Mouse (Mus musculus) cerebral cortex, adult 2 months (tissue): ENCODE results near the gene Rbm12.

Experiments used
- WGBS: fragments of 180-500 bp; shearing (Covaris S2); methylation state at CpG from one replicate; pipeline ENCODE4 v1.1.7; 2018; 5-methylcytosine and 5-hydroxymethylcytosine counted together

Rbm12 gene

DNA sequence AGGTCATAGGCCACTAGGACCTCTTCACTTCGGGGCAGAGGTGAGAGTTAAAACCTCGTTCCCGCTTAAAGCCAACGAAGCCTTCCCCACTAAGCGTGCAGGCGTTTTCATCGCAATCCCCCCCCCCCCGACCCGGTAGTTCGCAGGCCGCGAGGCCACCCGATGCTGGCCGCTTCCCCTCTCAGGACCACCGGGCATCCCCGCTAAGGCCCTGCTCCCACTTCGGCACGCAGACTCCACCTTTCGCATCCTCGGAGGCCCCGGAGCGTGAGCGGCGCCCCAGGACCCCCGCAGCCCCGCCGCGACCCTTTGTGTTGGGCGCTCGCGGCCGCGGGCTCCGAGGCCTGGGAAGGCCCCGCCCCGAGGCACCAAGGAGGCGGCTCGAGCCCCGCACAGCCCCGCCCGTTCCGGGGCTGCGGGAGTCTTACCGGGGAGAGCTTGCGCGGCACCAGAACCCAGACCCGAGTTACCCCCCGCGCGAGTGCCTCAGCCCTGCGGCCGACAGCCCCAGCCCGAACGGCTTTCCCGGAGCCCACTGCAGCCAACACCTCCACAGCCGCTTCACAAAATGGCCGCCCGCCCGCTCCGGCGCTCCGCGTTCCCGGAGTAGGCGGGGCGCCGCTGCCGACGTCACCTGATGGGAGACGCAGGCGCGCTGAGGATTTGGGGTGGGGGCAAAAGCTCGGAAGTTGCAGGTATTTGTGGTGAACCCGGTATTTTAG is at the start of gene Rbm12, which contains the start of gene Cpne1:
TSS of gene Rbm12 (minus strand) at position 621 of the 722 bp plus-strand sequence.
TSS of gene Cpne1 (minus strand) at position 608 of the 722 bp plus-strand sequence.
- whole genome bisulfite sequencing, result 2% methylated on average over 74 of the region's 74 CpGs

DNA sequence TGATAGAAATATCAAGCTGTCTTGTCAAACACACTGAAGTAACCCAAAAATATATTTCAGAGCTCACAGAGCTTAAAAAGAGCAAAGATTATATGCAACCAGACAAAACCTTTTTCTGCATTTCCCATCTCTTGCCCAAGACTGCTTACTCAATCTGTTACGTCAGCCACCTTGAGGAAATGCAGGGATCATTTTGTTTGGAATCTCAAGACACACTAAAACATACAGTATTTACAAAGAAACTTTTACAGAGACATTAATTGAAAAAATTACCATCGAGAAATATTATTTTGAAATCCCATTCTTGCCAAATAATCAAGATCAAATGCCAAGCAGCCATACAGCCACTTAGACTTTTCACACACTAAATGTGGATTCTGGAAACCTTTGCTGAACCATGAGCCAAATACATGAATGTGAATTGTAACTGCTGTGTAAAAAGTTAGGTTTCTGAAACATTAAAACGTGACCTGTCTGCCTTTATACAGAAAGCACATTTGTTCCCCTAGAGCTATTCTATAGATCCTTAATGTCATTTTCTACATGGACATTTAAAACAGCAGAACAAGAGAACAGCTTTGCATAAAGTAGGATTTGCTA is 35.6 kb upstream of the Rbm12 start:
- WGBS, result 62% methylated on average over 3 of the region's 3 CpGs

DNA sequence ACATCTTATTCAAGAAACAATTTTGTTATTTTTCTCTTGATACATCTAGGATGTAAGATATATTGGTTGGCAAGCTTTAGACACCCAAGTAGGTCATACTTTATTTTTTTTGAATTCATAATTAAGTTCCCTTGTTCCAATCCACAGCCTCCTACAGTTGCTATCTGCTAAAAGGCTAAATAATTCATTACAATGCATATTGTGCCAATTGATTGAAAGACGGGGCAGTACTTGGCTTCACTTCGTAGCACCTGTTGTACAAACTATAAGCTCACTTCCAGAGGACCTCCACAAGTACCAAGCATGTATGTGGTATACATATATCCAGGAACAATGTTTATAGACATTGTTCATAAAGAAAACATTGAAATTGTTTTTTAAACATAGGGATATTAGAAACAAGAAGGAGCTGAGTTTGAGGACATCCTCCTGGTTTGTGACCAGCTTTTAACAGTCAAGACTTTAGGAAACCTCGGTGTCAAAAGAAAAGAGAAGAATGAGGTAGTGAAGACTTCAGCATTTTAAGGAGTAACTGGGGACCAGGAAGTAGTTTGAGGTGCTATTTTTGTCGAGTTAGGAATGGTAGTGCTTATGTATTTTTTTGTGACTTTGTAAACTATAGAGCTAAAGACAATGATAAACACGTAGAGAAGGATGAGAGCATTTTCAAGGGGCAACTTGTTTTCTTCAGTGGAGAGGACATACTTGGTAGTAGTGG is 34.7 kb upstream of the Rbm12 start:
- WGBS, result 42% methylated on average over 5 of the region's 5 CpGs

DNA sequence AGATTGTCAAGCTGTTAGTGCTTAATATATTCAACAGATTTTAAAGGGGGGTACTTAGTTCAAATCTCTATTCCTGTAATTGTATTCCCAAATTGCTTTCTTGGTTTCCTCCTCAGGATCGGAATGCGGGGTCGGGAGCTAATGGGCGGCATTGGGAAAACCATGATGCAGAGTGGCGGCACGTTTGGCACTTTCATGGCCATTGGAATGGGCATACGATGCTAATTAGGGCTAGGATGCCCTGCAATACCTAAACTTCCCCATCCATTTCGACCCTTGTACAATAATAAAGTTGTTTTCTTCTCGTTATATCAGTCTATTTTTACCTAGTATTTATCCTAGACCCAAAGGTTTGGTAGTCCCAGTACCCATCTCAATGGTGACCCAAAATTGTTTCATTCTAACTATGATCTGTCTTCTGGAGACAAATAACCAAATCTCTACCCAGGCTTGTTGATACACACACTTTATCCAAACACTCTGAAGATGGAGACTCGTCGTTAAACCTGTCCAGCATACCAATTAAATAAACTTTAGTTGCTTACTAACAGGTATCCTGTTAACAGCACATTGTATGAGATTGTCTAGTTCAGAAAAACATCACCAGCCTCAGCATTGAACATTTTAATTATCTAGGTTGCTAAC is 33.8 kb upstream of the Rbm12 start:
- 35% methylated on average over 11 of the region's 11 CpGs for whole genome bisulfite sequencing

DNA sequence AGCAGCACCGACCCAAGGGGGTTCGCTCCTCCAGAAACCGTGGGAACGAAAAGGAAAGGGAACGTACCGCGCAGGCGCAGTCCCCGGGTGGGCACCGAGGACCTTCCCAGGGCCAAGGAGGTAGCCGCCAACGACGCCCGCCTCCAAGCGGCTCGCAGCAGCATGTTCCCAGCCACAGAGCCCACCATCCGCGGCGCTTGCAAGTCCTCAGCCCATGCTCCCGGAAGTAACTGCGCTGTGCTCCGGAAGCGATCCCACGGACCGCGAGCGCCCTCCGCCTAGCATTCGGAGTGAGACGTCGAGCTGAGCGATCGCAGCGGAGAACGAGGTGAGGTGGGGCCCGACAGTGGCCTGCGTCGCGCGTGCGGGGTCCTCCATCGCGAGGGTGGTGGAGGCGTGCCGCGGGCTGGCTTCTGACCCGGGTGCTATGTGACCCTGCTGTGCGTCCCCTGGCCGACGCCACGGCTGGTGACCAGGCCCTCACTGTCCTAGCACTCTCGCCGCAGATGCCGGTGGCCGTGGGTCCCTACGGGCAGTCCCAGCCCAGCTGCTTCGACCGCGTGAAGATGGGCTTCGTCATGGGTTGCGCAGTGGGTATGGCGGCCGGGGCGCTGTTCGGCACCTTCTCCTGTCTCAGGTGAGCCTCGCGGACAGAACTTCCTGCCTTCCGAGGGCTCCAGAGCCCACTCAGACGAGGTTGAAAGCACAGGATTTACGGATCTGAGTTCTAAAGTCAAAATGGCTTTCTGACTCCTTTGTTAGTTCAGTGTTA is 32.4 kb upstream of the Rbm12 start, which contains the start of the genes Romo1 and Nfs1:
TSS of gene Romo1 (plus strand) at position 87 of the 772 bp plus-strand sequence.
TSS of gene Nfs1 (minus strand) at position 234 of the 772 bp plus-strand sequence.
- WGBS, result under 1% methylated on average over 70 of the region's 70 CpGs

DNA sequence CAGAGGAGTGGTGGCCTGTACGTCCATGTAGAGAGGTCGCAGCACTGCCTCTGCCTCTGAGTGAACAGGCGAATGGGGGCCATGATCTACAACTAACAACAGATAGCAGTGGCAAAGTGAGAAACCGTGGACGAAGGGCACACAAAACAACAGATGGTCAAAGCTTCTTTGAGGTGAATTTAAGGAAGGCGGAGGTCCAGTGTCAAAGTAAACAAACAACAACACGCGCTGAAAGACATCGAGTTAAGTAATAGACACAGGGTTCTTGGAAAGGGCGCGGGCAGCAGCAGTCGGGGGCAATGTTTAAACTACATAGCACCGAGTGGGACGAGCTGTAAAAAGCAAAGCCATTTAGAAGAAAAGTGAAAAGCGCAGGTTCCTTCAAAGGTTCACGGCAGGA is 31.6 kb upstream of the Rbm12 start:
- WGBS, result 2% methylated on average over 16 of the region's 16 CpGs

DNA sequence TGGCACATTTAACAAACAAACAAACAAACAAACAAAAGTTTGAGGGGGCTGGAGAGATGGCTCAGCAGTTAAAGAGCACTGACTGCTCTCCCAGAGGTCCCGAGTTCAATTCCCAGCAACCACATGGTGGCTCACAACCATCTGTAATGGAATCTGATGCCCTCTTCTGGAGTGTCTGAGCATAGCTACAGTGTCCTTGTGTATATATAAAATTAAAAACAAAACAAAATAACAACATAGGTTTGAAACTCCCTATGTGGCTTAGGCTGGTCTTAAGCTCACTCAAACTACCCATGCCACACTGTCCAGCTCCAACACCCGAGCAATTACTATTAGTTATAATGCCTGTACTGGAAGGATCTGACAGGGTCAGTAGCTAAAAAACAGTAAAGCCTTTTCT is 31.0 kb upstream of the Rbm12 start:
- WGBS, result 85% methylated on average over 2 of the region's 2 CpGs

DNA sequence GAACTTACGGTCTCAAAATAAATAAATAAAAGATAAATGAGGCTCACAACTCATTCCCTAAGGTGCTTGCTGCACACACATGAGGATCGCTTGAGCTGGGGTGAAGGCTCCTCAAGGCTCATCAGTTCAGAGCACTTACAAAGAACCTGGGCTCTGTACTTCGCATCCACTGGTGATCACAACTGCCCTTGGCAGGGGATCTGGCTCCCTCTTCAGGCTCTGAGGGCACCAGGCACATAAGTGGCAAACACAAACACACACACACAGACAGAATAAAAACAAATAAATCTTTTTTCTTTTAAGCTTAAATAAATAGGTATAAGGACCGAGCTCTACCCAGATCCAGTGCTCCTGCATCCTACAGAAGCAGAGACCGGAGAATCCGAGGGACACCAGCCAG is 23.9 kb upstream of the Rbm12 start:
- 94% methylated on average over 6 of the region's 6 CpGs for WGBS

DNA sequence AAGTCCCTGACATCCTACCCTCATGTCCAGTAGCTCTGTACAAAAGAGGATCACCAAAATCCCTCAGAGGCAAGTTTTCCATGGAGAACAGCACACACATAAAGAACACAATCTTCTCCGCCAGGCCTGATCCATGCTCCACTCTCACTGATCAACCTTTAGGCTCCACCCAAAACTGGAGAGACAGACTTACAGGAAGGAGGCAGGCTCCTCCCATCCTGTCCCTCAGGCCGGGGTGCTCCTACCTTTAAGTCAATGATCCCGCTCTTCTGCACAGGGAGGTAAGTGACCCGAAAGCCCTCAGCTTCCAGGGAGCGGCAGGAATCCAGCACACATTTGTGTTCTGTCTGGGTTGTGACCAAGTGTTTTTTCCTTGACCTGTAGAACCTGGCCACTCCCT is 22.4 kb upstream of the Rbm12 start:
- 93% methylated on average over 5 of the region's 5 CpGs for WGBS

DNA sequence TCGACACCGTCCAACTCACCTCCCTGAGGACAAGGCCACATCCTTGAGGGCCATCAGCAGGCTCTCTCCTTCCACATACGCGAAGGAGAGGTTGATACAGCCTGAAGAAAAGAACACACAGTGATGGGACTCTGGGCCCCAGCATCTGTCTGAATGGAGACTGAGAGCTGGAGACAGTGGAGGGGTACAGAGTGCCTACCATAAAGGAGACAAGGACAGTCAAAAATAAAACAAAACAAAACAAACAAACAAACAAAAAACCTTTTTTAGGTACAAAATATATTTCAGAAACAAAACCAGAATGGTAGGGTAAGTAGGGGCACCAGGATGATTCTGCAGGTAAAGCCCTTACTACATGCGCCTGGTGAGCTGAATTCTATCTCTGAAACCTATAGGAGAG is 15.2 kb upstream of the Rbm12 start, which contains the start of gene Gm28036:
TSS of gene Gm28036 (minus strand) at position 101 of the 400 bp plus-strand sequence.
- 94% methylated on average over 5 of the region's 5 CpGs for WGBS

DNA sequence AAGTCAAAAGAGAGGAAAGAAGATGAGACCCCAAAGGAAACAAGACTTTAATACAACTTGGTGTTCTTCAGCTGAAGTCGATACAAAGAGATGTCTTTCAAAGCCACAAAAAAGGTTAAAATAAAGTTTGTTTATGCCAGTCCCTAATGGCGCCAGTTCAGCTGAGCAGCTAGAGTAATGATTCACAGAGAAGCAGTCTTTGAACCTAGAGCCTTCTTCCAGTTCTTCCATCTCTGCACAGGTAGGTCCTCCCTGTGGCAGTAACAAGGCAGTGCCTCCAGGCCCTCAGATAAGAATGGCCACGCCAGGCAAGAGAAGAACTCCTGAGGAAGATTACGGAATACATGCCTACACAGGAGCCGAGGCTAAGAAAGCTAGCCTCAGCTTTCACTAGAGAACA is 12.0 kb upstream of the Rbm12 start:
- WGBS, result 94% methylated on average over 5 of the region's 5 CpGs

DNA sequence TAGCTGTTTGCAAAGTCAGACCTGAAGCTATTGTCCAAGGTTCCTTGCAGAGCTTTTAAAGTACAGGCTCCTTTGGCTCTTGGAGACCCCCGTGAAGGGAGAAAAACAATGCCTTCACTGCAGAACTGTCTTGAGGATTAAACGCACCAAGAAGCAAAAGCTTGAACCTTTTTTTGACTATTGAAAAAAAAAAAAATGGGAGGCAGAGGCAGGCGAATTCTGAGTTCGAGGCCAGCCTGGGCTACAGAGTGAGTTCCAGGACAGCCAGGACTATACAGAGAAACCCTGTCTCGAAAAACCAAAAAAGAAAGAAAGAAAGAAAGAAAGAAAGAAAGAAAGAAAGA is 274 bp upstream of the Rbm12 start:
- WGBS, result 11% methylated on average over 5 of the region's 5 CpGs

DNA sequence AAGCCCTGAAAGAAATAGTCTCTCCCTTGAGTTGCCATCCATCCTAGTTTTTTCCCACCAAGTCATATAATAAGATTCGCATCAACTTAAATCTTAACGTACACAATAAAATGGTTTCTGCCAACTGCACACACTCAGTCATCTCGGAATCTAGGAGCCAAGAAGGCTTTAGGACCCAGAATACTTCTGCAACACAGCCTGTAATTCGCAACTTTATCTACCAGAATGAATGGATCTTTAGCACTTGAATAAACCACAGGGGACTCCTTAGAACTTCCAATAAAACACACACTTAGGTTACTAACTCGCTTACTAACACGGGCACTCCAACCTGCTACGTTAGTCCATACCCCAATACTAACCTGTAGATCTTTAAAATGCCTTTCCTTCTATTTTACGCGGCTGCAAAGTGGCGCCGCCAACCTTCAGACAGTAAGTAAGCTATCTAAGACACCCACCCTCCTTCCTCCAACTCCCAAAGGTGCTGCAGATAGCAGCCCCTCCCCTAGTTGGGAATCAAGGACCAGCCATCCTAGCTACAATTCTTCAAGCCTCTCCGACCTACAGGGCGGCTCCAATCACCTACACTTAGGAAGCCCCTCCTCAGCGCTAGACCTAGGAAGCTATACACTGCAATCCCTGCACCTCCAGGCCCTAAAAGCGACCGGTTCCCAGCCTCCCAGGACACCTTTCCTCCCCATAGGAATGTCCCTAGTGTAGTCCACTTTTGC is 986 bp downstream of the Rbm12 start:
- 1% methylated on average over 16 of the region's 16 CpGs for WGBS

DNA sequence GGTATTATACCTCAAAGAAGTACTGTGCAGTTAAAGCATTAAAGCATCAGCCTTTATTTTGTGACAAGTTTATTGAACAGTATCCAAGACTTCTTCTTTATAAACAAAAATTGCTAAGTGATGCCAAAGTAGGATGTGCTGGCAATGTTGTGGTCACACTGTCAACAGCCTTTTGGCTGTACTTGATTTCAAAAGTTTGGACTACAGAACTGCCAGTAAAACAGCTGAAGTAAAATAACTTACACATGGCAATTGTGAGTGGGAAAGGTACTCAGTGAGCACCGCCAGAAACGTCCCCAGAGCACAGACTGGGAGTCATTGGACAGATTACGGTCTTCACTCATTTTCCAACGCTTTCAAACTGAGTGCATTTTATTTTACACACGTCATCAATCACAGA is 19.9 kb downstream of the Rbm12 start:
- 58% methylated on average over 5 of the region's 5 CpGs for WGBS

DNA sequence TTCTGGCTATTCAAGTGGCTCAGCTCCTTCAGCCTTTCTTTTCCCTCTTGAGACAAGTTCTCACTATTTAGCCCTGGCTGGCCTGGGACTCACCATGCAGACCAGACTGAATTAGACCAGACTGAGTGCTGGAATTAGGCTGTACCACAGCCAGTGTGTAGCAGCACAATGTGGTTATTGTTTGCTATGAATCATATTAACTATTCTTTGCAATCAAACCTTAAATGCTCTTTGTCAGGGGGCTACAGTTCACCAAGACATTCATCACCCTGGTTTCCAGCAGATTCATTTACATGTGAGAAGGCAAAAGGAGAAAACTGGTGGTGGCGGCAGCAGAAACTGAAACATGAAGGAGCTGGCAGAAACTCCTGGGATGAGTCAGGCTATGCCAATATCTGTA is 22.0 kb downstream of the Rbm12 start:
- 24% methylated on average over 1 of the region's 1 CpGs for WGBS

DNA sequence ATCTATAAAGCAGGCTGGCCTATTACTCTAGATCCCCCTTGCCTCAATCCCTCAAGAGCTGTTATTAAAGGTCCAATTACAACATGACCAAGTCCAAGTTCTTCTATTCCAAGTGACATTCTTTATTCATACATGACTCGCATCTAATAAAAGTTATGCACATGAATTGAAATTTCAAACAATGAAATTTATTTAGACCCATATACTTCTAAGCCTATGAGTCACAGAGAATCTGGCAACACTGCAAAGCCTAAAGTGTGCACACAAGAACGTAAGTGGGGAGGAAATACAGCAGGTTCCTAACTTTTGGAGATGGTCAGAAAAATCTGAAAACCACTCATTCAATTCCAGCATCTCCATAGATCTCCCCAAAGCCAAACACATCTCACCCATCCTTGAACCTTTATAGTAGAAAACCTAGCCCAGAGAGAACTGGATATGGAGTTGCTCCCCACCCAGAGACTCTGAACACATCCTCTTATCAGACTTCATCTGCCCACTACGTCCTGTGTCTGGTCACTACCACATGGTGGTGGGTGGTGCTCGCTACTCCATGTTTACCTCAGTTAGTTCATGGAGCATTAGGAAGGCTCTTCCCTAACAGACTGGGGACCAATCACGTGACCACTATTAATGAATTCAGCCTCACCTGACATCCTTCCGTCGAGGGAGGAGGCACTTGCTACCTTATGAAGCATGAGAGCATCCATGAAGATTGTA is 24.2 kb downstream of the Rbm12 start:
- 74% methylated on average over 7 of the region's 7 CpGs for WGBS

DNA sequence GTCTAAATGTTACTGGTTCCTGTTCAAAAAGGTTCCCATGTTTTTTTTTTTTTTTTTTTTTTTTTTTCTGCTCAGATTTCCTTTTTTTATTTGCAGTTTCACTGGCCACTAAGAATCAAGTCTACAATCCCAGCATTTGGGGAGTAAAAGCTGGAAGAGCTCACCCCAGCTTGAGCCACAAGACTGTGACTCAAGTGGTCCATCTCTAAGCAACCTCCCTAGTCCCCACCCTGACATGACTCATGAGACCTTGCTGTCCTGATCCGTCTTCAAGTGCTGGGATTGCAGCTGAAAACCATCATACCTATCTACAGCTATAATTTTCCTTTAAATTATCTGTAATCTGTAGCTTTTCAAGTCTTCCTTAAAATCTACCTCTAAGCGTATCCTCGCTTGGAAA is 27.2 kb downstream of the Rbm12 start:
- 69% methylated on average over 3 of the region's 3 CpGs for WGBS

DNA sequence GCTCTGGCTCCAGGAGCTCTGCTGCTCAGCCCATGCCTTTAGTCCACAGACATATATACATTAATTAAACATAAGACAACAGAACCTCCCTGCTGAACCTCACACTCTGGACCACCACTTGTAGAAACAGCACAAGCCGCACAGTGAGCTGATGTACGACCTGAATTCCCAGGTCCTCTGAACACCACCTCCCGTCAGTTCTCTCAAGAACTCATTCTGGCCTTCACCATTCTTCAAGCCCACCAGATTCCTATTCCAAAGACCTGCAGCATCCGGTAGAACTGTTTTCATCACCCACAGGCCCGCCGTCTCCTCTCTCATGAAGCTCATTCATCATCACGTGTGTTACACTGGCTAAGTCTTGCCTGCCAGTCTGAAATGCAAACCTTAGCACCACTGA is 31.4 kb downstream of the Rbm12 start:
- 74% methylated on average over 7 of the region's 7 CpGs for WGBS

DNA sequence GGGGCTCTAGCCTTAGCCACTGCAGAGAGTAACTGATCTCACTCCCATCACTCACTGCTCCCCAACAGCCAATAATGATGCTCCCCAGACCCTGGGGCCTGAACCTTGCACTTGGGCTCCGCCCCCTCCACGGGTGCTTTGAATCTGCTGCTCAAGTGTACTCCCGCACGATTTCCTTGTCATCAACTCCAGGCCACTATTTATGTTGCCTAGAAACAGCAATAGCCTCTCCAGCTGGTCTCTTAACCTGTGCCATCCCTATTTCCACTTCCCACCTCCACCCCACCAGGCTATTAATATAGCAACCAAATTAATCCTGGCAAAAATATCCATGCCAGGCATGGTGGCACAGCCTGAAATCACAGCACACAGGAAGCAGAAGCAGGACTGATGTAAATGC is 32.1 kb downstream of the Rbm12 start:
- WGBS, result 40% methylated on average over 4 of the region's 4 CpGs

DNA sequence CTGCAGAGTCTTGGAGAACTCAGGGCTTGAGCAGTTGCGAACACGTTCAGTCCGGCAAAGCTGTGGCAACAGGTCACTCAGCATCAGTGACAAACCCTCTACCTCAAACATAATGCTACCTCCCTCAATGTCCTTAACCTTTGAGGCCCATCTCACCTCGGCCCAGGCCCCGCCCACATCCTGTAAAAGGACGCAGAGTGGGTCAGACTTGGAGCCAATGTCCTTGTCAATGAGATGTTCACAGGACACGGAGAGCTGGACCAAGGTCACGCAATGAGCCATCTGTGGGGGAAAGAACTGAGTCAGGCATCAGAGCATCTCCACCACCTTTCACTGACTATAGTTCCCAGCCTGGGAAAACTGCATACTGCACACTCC is 32.6 kb downstream of the Rbm12 start:
- WGBS, result 86% methylated on average over 8 of the region's 8 CpGs
